Mouse (Mus musculus): ENCODE measurements around the gene Kat2a. TPM values are rescaled to one million over a fixed set of nuclear protein-coding genes. Genes with fewer than 3 reads are reported as not detected.
A peak's percentile ranks its signal among the peaks of the same experiment; 100 is the strongest.

Gene Kat2a
- polyA plus RNA-seq, 1 experiment = 16.3 TPM

- Histone ChIP-seq H3K4me1 (ENCODE audit: control insufficient read depth, insufficient read depth, low read length) (peaks cover 5% of the 10 kb centered on the region; the same call in 1 of the 2 replicates), H3K4me3 (replicated peaks; ENCODE audit: control insufficient read depth, low read depth, low read length) (peak overlapping the region; percentile 87), H3K27ac (ENCODE audit: control insufficient read depth, insufficient read depth, low read depth, low read length, poor library complexity) (peak overlapping the region; percentile 40)
- 6% methylated on average over 11 of the region's 11 CpGs for WGBS
- TF ChIP-seq POLR2A (IDR thresholded peaks at IDR 0.05; ENCODE audit: borderline replicate concordance, control insufficient read depth, low read depth, low read length) (0 out of 2 replicates have a peak, but pooled peaks have one; percentile 35), CTCF (IDR thresholded peaks at IDR 0.05; ENCODE audit: control insufficient read depth, insufficient read depth, low read length) (no peak)
These were observed 8.9 kb downstream of the Kat2a start for GRCm38 (mm10) chr11:100703366-100703765.

GRCm38 (mm10) chr11:100702906-100703305, 9.4 kb downstream of the Kat2a start:
- Histone ChIP-seq H3K27ac (ENCODE audit: control insufficient read depth, insufficient read depth, low read depth, low read length, poor library complexity) (peak overlapping the region; percentile 40), H3K4me1 (ENCODE audit: control insufficient read depth, insufficient read depth, low read length) (peaks cover 5% of the 10 kb centered on the region; the same call in 1 of the 2 replicates), H3K4me3 (replicated peaks; ENCODE audit: control insufficient read depth, low read depth, low read length) (peak overlapping the region; percentile 87)
- no peak for TF ChIP-seq CTCF (IDR thresholded peaks at IDR 0.05; ENCODE audit: control insufficient read depth, insufficient read depth, low read length)
- no peak for TF ChIP-seq POLR2A (IDR thresholded peaks at IDR 0.05; ENCODE audit: borderline replicate concordance, control insufficient read depth, low read depth, low read length)
- 3% methylated on average over 7 of the region's 7 CpGs for WGBS

- peak overlapping the region; percentile 40; the same call in 1 of the 2 replicates for H3K27ac ChIP-seq (ENCODE audit: control insufficient read depth, insufficient read depth, low read depth, low read length, poor library complexity)
- TF ChIP-seq CTCF (IDR thresholded peaks at IDR 0.05; ENCODE audit: control insufficient read depth, insufficient read depth, low read length) (peak; percentile 98), POLR2A (IDR thresholded peaks at IDR 0.05; ENCODE audit: borderline replicate concordance, control insufficient read depth, low read depth, low read length) (no peak)
- peaks cover 5% of the 10 kb centered on the region; the same call in 1 of the 2 replicates for H3K4me1 ChIP-seq (ENCODE audit: control insufficient read depth, insufficient read depth, low read length)
- WGBS = 50% methylated on average over 19 of the region's 19 CpGs
- peak overlapping the region; percentile 87 for H3K4me3 ChIP-seq (replicated peaks; ENCODE audit: control insufficient read depth, low read depth, low read length)
These were observed 10.0 kb downstream of the Kat2a start for GRCm38 (mm10) chr11:100702081-100702851.

- WGBS = 36% methylated on average over 14 of the region's 14 CpGs
- H3K4me3 ChIP-seq (replicated peaks; ENCODE audit: control insufficient read depth, low read depth, low read length) = peak overlapping the region; percentile 87
- peaks cover 5% of the 10 kb centered on the region; the same call in 1 of the 2 replicates for H3K4me1 ChIP-seq (ENCODE audit: control insufficient read depth, insufficient read depth, low read length)
- TF ChIP-seq CTCF (IDR thresholded peaks at IDR 0.05; ENCODE audit: control insufficient read depth, insufficient read depth, low read length) (no peak), POLR2A (IDR thresholded peaks at IDR 0.05; ENCODE audit: borderline replicate concordance, control insufficient read depth, low read depth, low read length) (no peak)
- no peak overlapping the region; the same call in 1 of the 2 replicates for H3K27ac ChIP-seq (ENCODE audit: control insufficient read depth, insufficient read depth, low read depth, low read length, poor library complexity)
These were observed 11.0 kb downstream of the Kat2a start for GRCm38 (mm10) chr11:100701301-100701700.

GRCm38 (mm10) chr11:100700710-100701109, 11.6 kb downstream of the Kat2a start:
- H3K4me1 ChIP-seq (ENCODE audit: control insufficient read depth, insufficient read depth, low read length) = peaks cover 5% of the 10 kb centered on the region; the same call in 1 of the 2 replicates
- no peak overlapping the region for H3K27ac ChIP-seq (ENCODE audit: control insufficient read depth, insufficient read depth, low read depth, low read length, poor library complexity)
- no peak for TF ChIP-seq CTCF (IDR thresholded peaks at IDR 0.05; ENCODE audit: control insufficient read depth, insufficient read depth, low read length)
- no peak for TF ChIP-seq POLR2A (IDR thresholded peaks at IDR 0.05; ENCODE audit: borderline replicate concordance, control insufficient read depth, low read depth, low read length)
- WGBS = 92% methylated on average over 3 of the region's 3 CpGs
- no peak overlapping the region for H3K4me3 ChIP-seq (replicated peaks; ENCODE audit: control insufficient read depth, low read depth, low read length)

- no peak for TF ChIP-seq CTCF (IDR thresholded peaks at IDR 0.05; ENCODE audit: control insufficient read depth, insufficient read depth, low read length)
- TF ChIP-seq POLR2A (IDR thresholded peaks at IDR 0.05; ENCODE audit: borderline replicate concordance, control insufficient read depth, low read depth, low read length) = no peak
- WGBS = 91% methylated on average over 7 of the region's 7 CpGs
- Histone ChIP-seq H3K4me1 (ENCODE audit: control insufficient read depth, insufficient read depth, low read length) (peaks cover 3% of the 10 kb centered on the region; the same call in 1 of the 2 replicates), H3K4me3 (replicated peaks; ENCODE audit: control insufficient read depth, low read depth, low read length) (no peak overlapping the region), H3K27ac (ENCODE audit: control insufficient read depth, insufficient read depth, low read depth, low read length, poor library complexity) (no peak overlapping the region)
These were observed 14.3 kb downstream of the Kat2a start for GRCm38 (mm10) chr11:100697921-100698320.

- H3K27ac ChIP-seq (ENCODE audit: control insufficient read depth, insufficient read depth, low read depth, low read length, poor library complexity) = no peak overlapping the region
- TF ChIP-seq CTCF (IDR thresholded peaks at IDR 0.05; ENCODE audit: control insufficient read depth, insufficient read depth, low read length) (peak; percentile 94), POLR2A (IDR thresholded peaks at IDR 0.05; ENCODE audit: borderline replicate concordance, control insufficient read depth, low read depth, low read length) (no peak)
- H3K4me1 ChIP-seq (ENCODE audit: control insufficient read depth, insufficient read depth, low read length) = no peaks in the 10 kb centered on the region
- no peak overlapping the region for H3K4me3 ChIP-seq (replicated peaks; ENCODE audit: control insufficient read depth, low read depth, low read length)
- WGBS = 38% methylated on average over 5 of the region's 5 CpGs
These were observed 17.3 kb downstream of the Kat2a start for GRCm38 (mm10) chr11:100694926-100695325.

GRCm38 (mm10) chr11:100693154-100693553, 19.1 kb downstream of the Kat2a start:
- Histone ChIP-seq H3K27ac (ENCODE audit: control insufficient read depth, insufficient read depth, low read depth, low read length, poor library complexity) (no peak overlapping the region), H3K4me1 (ENCODE audit: control insufficient read depth, insufficient read depth, low read length) (no peaks in the 10 kb centered on the region), H3K4me3 (replicated peaks; ENCODE audit: control insufficient read depth, low read depth, low read length) (no peak overlapping the region)
- 60% methylated on average over 5 of the region's 5 CpGs for WGBS
- TF ChIP-seq POLR2A (IDR thresholded peaks at IDR 0.05; ENCODE audit: borderline replicate concordance, control insufficient read depth, low read depth, low read length) = no peak

Data from bone marrow, adult 2 months (tissue).